Mouse (Mus musculus) small intestine, adult 2 months (tissue): ENCODE measurements at regions not wholly inside any gene's neighbourhood (a gene's known extent, or its start where the extent isn't known, plus 50 kb on each side); places are given as distances from the start of the nearest gene placed in this dataset.

Experiments
- H3K27ac ChIP-seq: fragments of 200-500 bp; 2 replicates; pipeline ENCODE4 v1.5.1; 2012; ENCODE audit warnings: low read depth, low read length, control low read depth, inconsistent platforms; ENCODE audit not compliant: insufficient read depth
- H3K27me3 ChIP-seq: fragments of 200-500 bp; 2 replicates; pipeline ENCODE4 v1.6.1; 2012; ENCODE audit warnings: mild to moderate bottlenecking, moderate library complexity, low read length, inconsistent platforms; ENCODE audit not compliant: control insufficient read depth, insufficient read depth
- H3K36me3 ChIP-seq: fragments of 200-500 bp; 2 replicates; pipeline ENCODE4 v1.6.1; 2012; ENCODE audit warnings: mild to moderate bottlenecking, low read length, control low read depth, inconsistent platforms; ENCODE audit not compliant: control insufficient read depth, insufficient read depth
- H3K4me1 ChIP-seq: fragments of 200-500 bp; 2 replicates; pipeline ENCODE4 v1.6.1; 2012; ENCODE audit warnings: low read length, inconsistent platforms, mixed read lengths; ENCODE audit not compliant: control insufficient read depth, insufficient read depth, insufficient read length
- H3K4me3 ChIP-seq: fragments of 200-500 bp; 2 replicates; pipeline ENCODE4 v1.5.1; 2012; ENCODE audit warnings: low read depth, mild to moderate bottlenecking, control low read depth, inconsistent platforms, low read length, moderate library complexity
- CTCF ChIP-seq: fragments of 200-500 bp; IDR thresholded peaks from 2 replicates; pipeline ENCODE4 v1.5.1; 2012; ENCODE audit warnings: low read depth, mild to moderate bottlenecking, control low read depth, inconsistent platforms, low read length, moderate library complexity, mixed read lengths; ENCODE audit not compliant: insufficient replicate concordance, insufficient read length; ENCODE audit errors: extremely low read depth
- POLR2A ChIP-seq: fragments of 200-500 bp; IDR thresholded peaks from 2 replicates; pipeline ENCODE4 v1.6.1; 2012; ENCODE audit warnings: low read depth, mild to moderate bottlenecking, control low read depth, inconsistent platforms, low read length, moderate library complexity
- WGBS: fragments of 180-500 bp; shearing (Covaris S2); methylation state at CpG from one replicate; pipeline ENCODE4 v1.1.7; 2018; 5-methylcytosine and 5-hydroxymethylcytosine counted together

- TF ChIP-seq CTCF: no peak
- no peak for TF ChIP-seq POLR2A
- 77% methylated on average over 13 of the region's 13 CpGs for WGBS
- Histone ChIP-seq H3K27me3 (no peaks in the 10 kb centered on the region), H3K4me1 (no peaks in the 10 kb centered on the region), H3K4me3 (no peak overlapping the region), H3K36me3 (no peaks in the 10 kb centered on the region), H3K27ac (no peak overlapping the region)
Observed at GRCm38 (mm10) chr8:10713515-10714042, 294.7 kb downstream of the Irs2 start.

GRCm38 (mm10) chr8:10712118-10712689 lies 296.1 kb downstream of the Irs2 start:
- no peaks in the 10 kb centered on the region for H3K36me3 ChIP-seq
- H3K4me1 ChIP-seq: no peaks in the 10 kb centered on the region
- WGBS: 65% methylated on average over 7 of the region's 7 CpGs
- H3K4me3 ChIP-seq: no peak overlapping the region
- TF ChIP-seq CTCF (no peak), POLR2A (no peak)
- no peaks in the 10 kb centered on the region for H3K27me3 ChIP-seq
- H3K27ac ChIP-seq: no peak overlapping the region

GRCm38 (mm10) chr8:10711474-10711873 lies 296.8 kb downstream of the Irs2 start:
- Histone ChIP-seq H3K4me3 (no peak overlapping the region), H3K36me3 (no peaks in the 10 kb centered on the region), H3K27me3 (no peaks in the 10 kb centered on the region), H3K4me1 (no peaks in the 10 kb centered on the region), H3K27ac (no peak overlapping the region)
- WGBS: 59% methylated on average over 7 of the region's 7 CpGs
- no peak for TF ChIP-seq POLR2A
- no peak for TF ChIP-seq CTCF

DNA sequence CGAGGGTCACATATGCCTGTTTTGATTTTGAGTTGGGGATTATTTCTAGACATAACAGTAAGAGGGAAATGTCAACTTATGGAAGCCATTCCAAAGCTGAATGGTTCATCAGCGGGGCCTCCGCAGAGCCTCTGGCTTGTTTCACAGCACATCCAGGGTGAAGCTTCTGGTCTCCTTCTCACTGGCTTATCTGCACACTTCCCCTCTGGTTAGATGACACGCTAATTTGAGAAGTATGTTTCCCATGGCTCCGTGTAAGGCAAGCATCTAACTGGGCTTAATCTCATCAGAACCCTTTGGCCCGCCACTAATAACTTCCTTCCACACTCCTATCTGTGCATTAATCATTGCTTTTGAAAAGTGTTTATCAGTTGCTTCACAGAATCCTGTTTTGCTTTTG lies 299.7 kb downstream of the Irs2 start:
- H3K27me3 ChIP-seq: no peaks in the 10 kb centered on the region
- H3K4me3 ChIP-seq: no peak overlapping the region
- no peaks in the 10 kb centered on the region for H3K4me1 ChIP-seq
- H3K36me3 ChIP-seq: no peaks in the 10 kb centered on the region
- no peak overlapping the region for H3K27ac ChIP-seq
- 78% methylated on average over 6 of the region's 6 CpGs for WGBS
- no peak for TF ChIP-seq CTCF
- no peak for TF ChIP-seq POLR2A

DNA sequence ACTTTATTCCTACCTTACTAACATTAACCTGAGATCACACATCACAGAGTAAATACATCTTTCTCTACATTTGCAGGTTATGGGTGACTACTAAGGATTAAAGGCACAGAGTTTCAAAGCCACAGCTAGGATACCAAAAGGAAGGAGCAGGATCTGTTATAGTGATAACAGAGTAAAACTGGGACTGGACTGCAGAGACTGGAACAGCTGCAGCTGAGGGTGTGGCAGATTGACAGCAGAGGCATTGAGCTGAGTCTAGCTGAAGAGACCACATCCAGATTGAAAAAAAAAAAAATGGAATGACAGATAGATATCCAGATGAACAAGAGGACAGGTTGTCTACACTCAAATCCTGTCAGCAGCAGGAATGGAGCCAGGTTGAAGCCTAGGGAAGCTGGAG lies 301.1 kb downstream of the Irs2 start:
- TF ChIP-seq POLR2A (no peak), CTCF (no peak)
- Histone ChIP-seq H3K4me3 (no peak overlapping the region), H3K36me3 (no peaks in the 10 kb centered on the region), H3K27me3 (no peaks in the 10 kb centered on the region), H3K4me1 (no peaks in the 10 kb centered on the region), H3K27ac (no peak overlapping the region)

GRCm38 (mm10) chr8:10705909-10706308 lies 302.3 kb downstream of the Irs2 start:
- no peak overlapping the region for H3K4me3 ChIP-seq
- H3K4me1 ChIP-seq: no peaks in the 10 kb centered on the region
- H3K36me3 ChIP-seq: no peaks in the 10 kb centered on the region
- H3K27me3 ChIP-seq: no peaks in the 10 kb centered on the region
- TF ChIP-seq CTCF (no peak), POLR2A (no peak)
- H3K27ac ChIP-seq: no peak overlapping the region
- 61% methylated on average over 7 of the region's 7 CpGs for WGBS

DNA sequence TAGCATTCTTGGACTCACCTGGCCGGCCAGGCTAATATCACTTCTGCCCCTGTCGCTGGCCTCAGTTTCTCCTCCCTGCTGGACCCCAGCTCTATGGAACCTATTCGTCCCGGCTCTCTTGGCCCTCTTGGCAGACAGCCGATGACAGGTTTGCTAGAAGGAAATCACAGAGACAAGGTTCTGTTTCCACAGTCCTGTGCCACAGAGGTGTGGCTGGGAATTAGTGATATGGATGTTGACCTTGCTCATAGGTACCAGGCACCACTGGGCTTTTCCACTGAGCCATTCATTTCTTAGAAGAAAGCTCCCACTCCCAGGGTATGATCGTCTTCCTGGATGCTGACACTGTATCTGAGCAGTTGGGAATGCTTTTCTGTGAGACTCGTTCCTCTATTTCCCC lies 305.5 kb downstream of the Irs2 start:
- Histone ChIP-seq H3K36me3 (no peaks in the 10 kb centered on the region), H3K27ac (no peak overlapping the region), H3K4me1 (no peaks in the 10 kb centered on the region), H3K4me3 (no peak overlapping the region), H3K27me3 (no peaks in the 10 kb centered on the region)
- TF ChIP-seq POLR2A (no peak), CTCF (no peak)
- 72% methylated on average over 7 of the region's 7 CpGs for WGBS
